Mouse (Mus musculus): Measurements from ENCODE around the gene Tnfrsf21. TPM values are rescaled to one million over a fixed set of nuclear protein-coding genes. Genes with fewer than 3 reads are reported as not detected.

Tnfrsf21 gene
- polyA plus RNA-seq, 1 experiment from 2014 or later = 83.0 TPM

DNA sequence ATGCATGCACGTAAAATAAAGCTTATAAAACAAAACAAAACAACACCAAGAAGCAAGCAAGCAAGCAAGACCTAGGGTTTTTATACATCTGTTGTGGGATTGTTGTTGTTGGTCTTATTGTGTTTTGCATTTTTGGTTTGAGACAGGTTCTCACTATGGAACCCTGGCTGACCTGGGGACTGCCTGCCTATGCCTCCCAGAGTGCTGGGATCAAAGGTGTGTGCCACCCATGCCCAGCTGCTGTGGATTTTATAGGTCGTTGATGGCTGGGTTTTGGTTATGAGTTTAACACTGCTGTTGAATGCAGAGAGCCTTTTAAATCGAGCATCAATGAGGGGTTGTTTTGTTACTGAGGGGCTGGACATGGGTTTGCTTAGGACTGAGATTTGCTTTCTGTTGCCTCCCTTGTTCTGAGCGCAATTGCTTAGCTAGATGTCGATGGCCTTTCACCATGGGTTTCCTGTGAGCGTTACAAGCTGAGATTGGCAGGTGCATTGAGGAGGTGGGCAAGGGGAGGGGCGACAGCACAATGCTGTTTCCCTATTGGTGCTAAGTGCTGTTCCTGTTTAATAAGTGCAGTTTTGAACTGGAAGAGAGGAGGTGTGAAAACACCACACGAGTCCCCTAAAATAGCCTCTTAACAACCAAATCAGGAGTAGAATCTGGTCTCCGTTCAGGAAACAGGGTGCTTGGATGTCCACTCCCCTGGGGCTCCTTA lies 94.0 kb downstream of the Tnfrsf21 start:
- Histone ChIP-seq H3K27ac (ENCODE audit: low read depth, low read length) (no peak overlapping the region), H3K4me1 (ENCODE audit: control insufficient read depth, insufficient read depth, low read depth, low read length) (peaks cover 4% of the 10 kb centered on the region; the same call in 1 of the 2 replicates), H3K4me3 (ENCODE audit: low read length) (no peak overlapping the region), H3K36me3 (ENCODE audit: control insufficient read depth, insufficient read depth, low read length) (no peaks in the 10 kb centered on the region), H3K4me2 (ENCODE audit: low read length) (no peak overlapping the region), H3K9ac (ENCODE audit: low read depth, low read length) (no peak overlapping the region), H3K27me3 (replicated peaks; ENCODE audit: control insufficient read depth, insufficient read depth, low read length) (no peaks in the 10 kb centered on the region), H3K9me3 (ENCODE audit: control insufficient read depth, low read length) (no peaks in the 10 kb centered on the region)
- ATAC-seq = no peak
- 70% methylated on average over 9 of the region's 9 CpGs for WGBS

DNA sequence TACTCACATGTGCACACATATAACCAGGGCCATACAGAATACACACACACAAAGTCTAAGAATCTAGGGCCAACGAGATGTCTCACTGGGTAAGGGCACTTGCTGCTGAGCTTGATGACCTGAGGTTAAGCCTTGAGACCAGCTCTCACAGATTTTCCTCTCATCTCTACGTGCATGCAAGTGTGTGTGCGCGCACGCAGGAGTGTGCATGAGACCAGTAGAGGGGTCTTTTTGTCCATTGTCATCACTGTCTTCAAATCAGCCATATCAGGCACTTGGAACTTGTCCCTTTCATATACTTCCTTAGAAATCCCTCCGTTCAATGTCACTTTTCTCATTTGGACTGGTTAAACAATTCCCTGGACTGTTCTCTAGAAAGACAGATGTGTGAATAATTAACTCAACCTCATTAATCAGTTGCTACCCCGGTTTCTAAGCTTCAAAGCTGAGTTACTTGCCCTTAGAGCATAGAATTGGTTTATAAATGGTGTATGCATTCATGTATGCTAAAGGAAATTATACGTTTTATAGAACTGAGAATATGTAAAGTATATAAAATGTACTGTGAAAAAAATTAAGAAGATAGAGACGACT lies 97.1 kb downstream of the Tnfrsf21 start:
- peak; percentile 28; the same call in 1 of the 2 replicates for ATAC-seq
- H3K27ac ChIP-seq (ENCODE audit: low read depth, low read length) = no peak overlapping the region
- WGBS = 52% methylated on average over 9 of the region's 9 CpGs

DNA sequence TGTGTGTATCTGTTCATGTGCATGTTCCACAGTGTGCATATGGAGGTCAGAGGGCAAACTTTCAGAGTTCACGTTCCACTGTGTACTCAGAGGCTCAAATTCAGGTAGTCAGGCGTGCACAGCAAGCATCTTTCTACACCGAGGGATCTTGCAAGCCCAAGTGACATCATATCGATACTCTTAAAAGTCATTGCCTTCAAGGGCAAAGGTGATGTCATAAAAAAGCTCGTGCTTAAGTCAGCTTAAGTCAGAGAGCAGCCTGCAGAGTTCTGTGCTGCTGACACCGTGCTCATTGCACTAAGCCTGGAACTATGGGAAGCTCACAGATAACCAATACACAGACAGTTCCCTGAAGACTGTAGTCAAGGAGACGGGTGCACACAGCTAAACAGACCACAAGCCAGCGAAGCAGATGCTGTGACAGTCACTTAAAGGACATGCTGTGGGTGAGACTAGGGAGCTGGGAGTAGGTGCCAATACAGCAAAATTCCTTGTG lies 97.8 kb downstream of the Tnfrsf21 start:
- peak; percentile 90 for ATAC-seq
- Histone ChIP-seq H3K27ac (ENCODE audit: low read depth, low read length) (no peak overlapping the region; the same call in 1 of the 2 replicates), H3K36me3 (ENCODE audit: control insufficient read depth, insufficient read depth, low read length) (no peaks in the 10 kb centered on the region), H3K4me2 (ENCODE audit: low read length) (no peak overlapping the region), H3K27me3 (replicated peaks; ENCODE audit: control insufficient read depth, insufficient read depth, low read length) (no peaks in the 10 kb centered on the region), H3K4me1 (ENCODE audit: control insufficient read depth, insufficient read depth, low read depth, low read length) (peaks cover 4% of the 10 kb centered on the region; the same call in 1 of the 2 replicates), H3K9me3 (ENCODE audit: control insufficient read depth, low read length) (no peaks in the 10 kb centered on the region), H3K4me3 (ENCODE audit: low read length) (no peak overlapping the region), H3K9ac (ENCODE audit: low read depth, low read length) (no peak overlapping the region)
- 54% methylated on average over 8 of the region's 8 CpGs for WGBS

More for the DNA sequence above, 97.1 kb downstream of the Tnfrsf21 start:
- no peaks in the 10 kb centered on the region for H3K9me3 ChIP-seq (ENCODE audit: control insufficient read depth, low read length)
- H3K4me3 ChIP-seq (ENCODE audit: low read length) = no peak overlapping the region
- H3K9ac ChIP-seq (ENCODE audit: low read depth, low read length) = no peak overlapping the region
- no peaks in the 10 kb centered on the region for H3K27me3 ChIP-seq (replicated peaks; ENCODE audit: control insufficient read depth, insufficient read depth, low read length)
- H3K4me1 ChIP-seq (ENCODE audit: control insufficient read depth, insufficient read depth, low read depth, low read length) = peaks cover 4% of the 10 kb centered on the region; the same call in 1 of the 2 replicates
- no peak overlapping the region for H3K4me2 ChIP-seq (ENCODE audit: low read length)
- no peaks in the 10 kb centered on the region for H3K36me3 ChIP-seq (ENCODE audit: control insufficient read depth, insufficient read depth, low read length)

DNA sequence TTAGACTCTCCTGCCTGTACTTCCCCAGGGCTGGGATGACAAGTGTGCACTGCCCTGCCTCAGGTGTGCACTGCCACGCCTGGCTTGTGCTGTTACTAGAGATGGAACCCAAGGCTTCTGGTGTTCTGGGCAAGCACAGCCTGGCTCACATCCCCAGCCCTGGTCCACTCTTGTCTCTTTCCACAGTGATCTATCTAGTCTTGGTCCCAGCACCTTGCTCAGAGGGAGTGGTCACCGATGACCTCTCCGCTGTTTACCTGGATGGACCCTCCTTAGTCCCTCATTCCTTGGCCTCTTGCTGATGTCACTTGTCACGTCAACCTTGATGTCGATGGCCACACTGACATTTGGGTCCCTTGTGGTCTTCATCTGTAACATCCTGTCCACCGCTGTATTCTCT lies 98.6 kb downstream of the Tnfrsf21 start:
- Histone ChIP-seq H3K4me2 (ENCODE audit: low read length) (no peak overlapping the region), H3K27ac (ENCODE audit: low read depth, low read length) (no peak overlapping the region), H3K4me1 (ENCODE audit: control insufficient read depth, insufficient read depth, low read depth, low read length) (peaks cover 4% of the 10 kb centered on the region; the same call in 1 of the 2 replicates), H3K4me3 (ENCODE audit: low read length) (no peak overlapping the region), H3K9ac (ENCODE audit: low read depth, low read length) (no peak overlapping the region), H3K36me3 (ENCODE audit: control insufficient read depth, insufficient read depth, low read length) (no peaks in the 10 kb centered on the region), H3K27me3 (replicated peaks; ENCODE audit: control insufficient read depth, insufficient read depth, low read length) (no peaks in the 10 kb centered on the region), H3K9me3 (ENCODE audit: control insufficient read depth, low read length) (no peaks in the 10 kb centered on the region)
- 92% methylated on average over 6 of the region's 6 CpGs for WGBS
- ATAC-seq = 0 out of 2 replicates have a peak, but pooled peaks have one; percentile 18

DNA sequence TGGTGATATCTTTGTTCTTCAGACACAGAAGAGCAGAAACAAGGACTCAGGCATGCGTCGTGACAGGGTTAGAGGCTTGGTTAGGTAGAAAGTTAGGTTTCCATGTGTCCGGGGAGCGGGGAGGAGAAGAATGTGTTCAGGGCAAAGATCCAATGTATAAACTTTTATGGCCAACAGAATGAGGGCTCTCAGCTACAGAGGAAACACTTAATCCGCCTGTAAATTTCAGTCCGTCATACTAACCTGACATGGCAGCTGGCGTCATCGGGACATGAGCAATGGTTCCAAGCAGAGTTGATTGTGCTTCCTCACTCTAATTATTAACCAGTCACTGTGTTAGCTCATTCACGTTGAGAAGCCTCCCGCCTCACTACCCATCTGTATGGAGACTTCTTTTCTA lies 100.4 kb downstream of the Tnfrsf21 start:
- Histone ChIP-seq H3K27me3 (replicated peaks; ENCODE audit: control insufficient read depth, insufficient read depth, low read length) (no peaks in the 10 kb centered on the region), H3K4me3 (ENCODE audit: low read length) (no peak overlapping the region), H3K27ac (ENCODE audit: low read depth, low read length) (no peak overlapping the region), H3K36me3 (ENCODE audit: control insufficient read depth, insufficient read depth, low read length) (no peaks in the 10 kb centered on the region), H3K9me3 (ENCODE audit: control insufficient read depth, low read length) (no peaks in the 10 kb centered on the region), H3K9ac (ENCODE audit: low read depth, low read length) (no peak overlapping the region), H3K4me2 (ENCODE audit: low read length) (no peak overlapping the region), H3K4me1 (ENCODE audit: control insufficient read depth, insufficient read depth, low read depth, low read length) (peaks cover 4% of the 10 kb centered on the region; the same call in 1 of the 2 replicates)
- ATAC-seq = no peak
- 64% methylated on average over 10 of the region's 10 CpGs for WGBS

DNA sequence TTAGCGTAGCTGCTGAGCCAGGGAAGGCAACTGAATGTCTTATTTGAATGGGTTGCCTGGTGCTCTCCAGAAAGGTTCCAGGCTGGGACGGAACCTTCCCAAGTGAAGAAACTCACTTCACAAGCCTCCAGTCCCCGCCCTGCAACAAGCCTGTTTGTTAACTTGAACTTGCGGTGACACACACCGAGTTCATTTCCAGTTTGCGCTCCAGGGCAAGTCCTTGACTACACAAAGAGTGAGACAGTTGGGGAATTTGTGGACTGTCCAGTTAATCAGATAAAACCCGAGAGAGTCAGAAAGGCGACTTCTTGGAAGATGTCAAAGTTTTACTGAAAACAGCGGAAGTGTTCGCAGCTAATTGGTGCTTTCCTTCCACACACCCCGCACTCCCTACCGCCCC lies 103.1 kb downstream of the Tnfrsf21 start:
- Histone ChIP-seq H3K9me3 (ENCODE audit: control insufficient read depth, low read length) (no peaks in the 10 kb centered on the region), H3K4me1 (ENCODE audit: control insufficient read depth, insufficient read depth, low read depth, low read length) (no peaks in the 10 kb centered on the region), H3K27ac (ENCODE audit: low read depth, low read length) (no peak overlapping the region), H3K4me2 (ENCODE audit: low read length) (no peak overlapping the region), H3K27me3 (replicated peaks; ENCODE audit: control insufficient read depth, insufficient read depth, low read length) (no peaks in the 10 kb centered on the region), H3K4me3 (ENCODE audit: low read length) (no peak overlapping the region), H3K9ac (ENCODE audit: low read depth, low read length) (no peak overlapping the region), H3K36me3 (ENCODE audit: control insufficient read depth, insufficient read depth, low read length) (no peaks in the 10 kb centered on the region)
- 87% methylated on average over 12 of the region's 12 CpGs for whole genome bisulfite sequencing
- ATAC-seq = no peak

DNA sequence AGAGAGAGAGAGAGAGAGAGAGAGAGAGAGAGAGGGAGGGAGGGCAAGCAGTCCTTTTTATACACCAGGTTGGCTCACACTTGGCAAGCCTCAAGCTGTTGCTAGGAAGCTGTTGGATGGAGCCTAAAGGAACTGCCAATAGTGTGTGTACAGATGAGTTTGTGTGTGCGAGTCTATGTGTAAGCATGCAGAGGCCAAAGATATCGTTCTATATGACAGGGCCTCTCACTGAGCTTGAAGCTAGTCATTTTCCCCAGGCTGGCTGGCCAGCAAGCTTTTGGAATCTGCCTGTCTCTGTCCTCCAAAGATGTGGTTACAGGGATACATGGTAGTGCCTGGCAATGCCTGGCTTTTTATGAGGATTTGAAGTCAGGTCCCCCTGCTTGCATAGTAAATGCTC lies 104.7 kb downstream of the Tnfrsf21 start:
- ATAC-seq = no peak

DNA sequence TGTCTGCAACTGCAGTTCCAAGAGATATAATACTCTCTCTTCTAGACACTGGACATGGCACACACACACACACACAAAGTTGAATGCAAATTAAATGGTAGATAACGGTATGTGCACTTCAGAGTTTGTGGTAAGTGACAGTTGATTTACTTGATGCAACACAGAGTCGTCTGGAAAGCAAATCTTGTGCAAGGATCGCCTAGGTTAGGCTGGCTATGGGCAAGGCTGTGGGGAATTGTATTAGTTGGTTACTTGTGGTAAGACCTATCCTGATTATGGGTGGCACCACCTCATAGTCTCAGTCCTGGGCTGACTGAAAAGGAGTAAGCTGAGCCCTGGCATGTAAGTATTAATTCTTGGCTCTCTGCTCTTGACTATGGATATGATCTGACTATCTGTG lies 112.0 kb downstream of the Tnfrsf21 start:
- H3K27ac ChIP-seq (ENCODE audit: low read depth, low read length) = no peak overlapping the region
- H3K4me2 ChIP-seq (ENCODE audit: low read length) = no peak overlapping the region
- no peak overlapping the region for H3K9ac ChIP-seq (ENCODE audit: low read depth, low read length)
- no peaks in the 10 kb centered on the region for H3K4me1 ChIP-seq (ENCODE audit: control insufficient read depth, insufficient read depth, low read depth, low read length)
- H3K27me3 ChIP-seq (replicated peaks; ENCODE audit: control insufficient read depth, insufficient read depth, low read length) = no peaks in the 10 kb centered on the region
- no peak for ATAC-seq
- WGBS = 87% methylated on average over 3 of the region's 3 CpGs
- H3K9me3 ChIP-seq (ENCODE audit: control insufficient read depth, low read length) = 0 out of 2 replicates have a peak, but pooled peaks cover 2% of the 10 kb centered on the region
- no peaks in the 10 kb centered on the region for H3K36me3 ChIP-seq (ENCODE audit: control insufficient read depth, insufficient read depth, low read length)
- no peak overlapping the region for H3K4me3 ChIP-seq (ENCODE audit: low read length)

More for the DNA sequence above, 104.7 kb downstream of the Tnfrsf21 start:
- no peaks in the 10 kb centered on the region for H3K4me1 ChIP-seq (ENCODE audit: control insufficient read depth, insufficient read depth, low read depth, low read length)
- WGBS = 70% methylated on average over 2 of the region's 2 CpGs
- H3K27ac ChIP-seq (ENCODE audit: low read depth, low read length) = no peak overlapping the region
- H3K9ac ChIP-seq (ENCODE audit: low read depth, low read length) = no peak overlapping the region
- 0 out of 2 replicates have a peak, but pooled peaks cover 2% of the 10 kb centered on the region for H3K9me3 ChIP-seq (ENCODE audit: control insufficient read depth, low read length)
- no peak overlapping the region for H3K4me2 ChIP-seq (ENCODE audit: low read length)
- H3K4me3 ChIP-seq (ENCODE audit: low read length) = no peak overlapping the region
- H3K27me3 ChIP-seq (replicated peaks; ENCODE audit: control insufficient read depth, insufficient read depth, low read length) = no peaks in the 10 kb centered on the region
- no peaks in the 10 kb centered on the region for H3K36me3 ChIP-seq (ENCODE audit: control insufficient read depth, insufficient read depth, low read length)

DNA sequence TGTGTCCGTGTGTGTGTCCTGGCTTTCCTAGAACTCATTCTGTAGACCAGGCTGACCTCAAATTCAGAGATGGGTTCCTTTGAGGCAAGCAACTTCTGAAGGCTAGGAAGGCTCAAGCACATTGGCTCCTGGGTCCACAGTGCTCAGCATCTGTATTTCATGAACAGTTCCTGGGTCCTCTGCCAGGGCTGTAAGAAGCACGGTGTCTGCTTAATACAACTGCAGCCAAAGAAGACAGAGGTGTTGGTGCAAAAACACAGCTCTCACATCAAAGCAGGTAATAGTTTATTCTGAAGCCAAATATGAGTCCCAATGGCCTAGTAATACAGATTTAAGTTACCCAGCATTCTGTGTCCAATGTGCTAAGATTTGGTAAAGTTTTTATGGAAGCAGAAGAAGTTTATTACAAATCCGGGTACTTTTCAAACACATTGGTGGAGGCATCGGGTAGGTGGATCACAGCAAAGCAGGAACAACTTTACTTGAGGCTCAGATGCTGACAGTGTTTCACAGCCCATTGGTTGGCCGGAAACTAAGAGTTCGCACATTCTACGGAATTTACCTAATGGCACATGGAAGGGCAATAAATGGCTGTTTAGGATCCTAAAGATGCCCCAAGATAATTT lies 112.7 kb downstream of the Tnfrsf21 start:
- ATAC-seq = no peak
- H3K27me3 ChIP-seq (replicated peaks; ENCODE audit: control insufficient read depth, insufficient read depth, low read length) = no peaks in the 10 kb centered on the region
- H3K9me3 ChIP-seq (ENCODE audit: control insufficient read depth, low read length) = 0 out of 2 replicates have a peak, but pooled peaks cover 2% of the 10 kb centered on the region
- H3K4me3 ChIP-seq (ENCODE audit: low read length) = no peak overlapping the region
- no peaks in the 10 kb centered on the region for H3K4me1 ChIP-seq (ENCODE audit: control insufficient read depth, insufficient read depth, low read depth, low read length)
- H3K4me2 ChIP-seq (ENCODE audit: low read length) = no peak overlapping the region
- no peak overlapping the region for H3K9ac ChIP-seq (ENCODE audit: low read depth, low read length)
- WGBS = 90% methylated on average over 7 of the region's 7 CpGs
- no peak overlapping the region for H3K27ac ChIP-seq (ENCODE audit: low read depth, low read length)
- no peaks in the 10 kb centered on the region for H3K36me3 ChIP-seq (ENCODE audit: control insufficient read depth, insufficient read depth, low read length)

Data from hindbrain, embryonic 16.5 days (tissue).